8 mouse cellular contexts compared by ENCODE assay signal in the genomic region with DNA sequence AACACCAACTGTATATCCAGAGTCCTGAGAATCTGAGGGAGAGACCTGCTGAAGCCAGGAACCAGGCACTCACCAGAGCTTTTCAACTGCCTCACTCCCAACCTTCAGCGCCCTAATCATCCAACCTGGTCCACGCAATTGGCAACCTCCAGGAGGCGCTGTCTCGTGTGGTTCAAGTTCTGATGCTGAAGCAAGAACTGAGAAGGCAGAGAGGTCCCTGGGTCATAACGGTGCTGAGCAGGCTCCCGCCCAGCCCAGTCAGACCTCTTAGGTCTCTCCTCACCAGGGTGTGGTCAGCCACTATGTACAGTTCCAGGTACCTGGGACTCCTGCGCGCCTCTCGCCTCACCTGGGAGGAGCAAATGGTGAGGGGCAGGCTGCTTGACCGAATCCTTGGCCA. TPM values are rescaled to one million over a fixed set of nuclear protein-coding genes. Genes with fewer than 3 reads are reported as not detected.
A peak's percentile ranks its signal among the peaks of the same experiment; 100 is the strongest.
DNase-seq lines count a peak whose midpoint lies in the region; ATAC-seq lines count a peak whose summit lies in the region.

No protein-coding gene starts in this region.

- H3K9me3 ChIP-seq in intestine, embryonic 15.5 days = no peaks in the 10 kb centered on the region
- no peaks in the 10 kb centered on the region for H3K9me3 ChIP-seq in neural tube, embryonic 11.5 days (ENCODE audit: control insufficient read depth, low read length)

- WGBS in intestine, embryonic 15.5 days = 2% methylated on average over 10 of the region's 10 CpGs
- WGBS in neural tube, embryonic 11.5 days = 4% methylated on average over 10 of the region's 10 CpGs

- no peak overlapping the region for H3K9ac ChIP-seq in intestine, embryonic 15.5 days
- H3K9ac ChIP-seq in neural tube, embryonic 11.5 days (ENCODE audit: low read length) = no peak overlapping the region

- intact Hi-C loops in left cerebral cortex, postnatal 4 days (cut with DNase I) = no loop called here

- peak; percentile 51 for DNase-seq in left cerebral cortex, postnatal 4 days
- no peak for DNase-seq in left cerebral cortex, adult 8-10 months (ENCODE audit: low spot score in 2 of 2)
- peak; percentile 81 for DNase-seq in adrenal gland, postnatal 14 days
- peak; percentile 78 for DNase-seq in forelimb bud, embryonic 11.5 days (ENCODE audit: low read depth, low spot score)
- DNase-seq in lung, adult 18-20 months = peak; percentile 35 to 53
- peak; percentile 78 for DNase-seq in neural tube, embryonic 11.5 days (ENCODE audit: low spot score)
- no peak for DNase-seq in frontal cortex, postnatal 36 days (ENCODE audit: low spot score in 2 of 2)

- peak; percentile 41; the same call in 1 of the 2 replicates for ATAC-seq in intestine, embryonic 15.5 days
- no peak for ATAC-seq in neural tube, embryonic 11.5 days (ENCODE audit: insufficient read depth, low FRiP score, low TSS enrichment)

- H3K36me3 ChIP-seq in intestine, embryonic 15.5 days = no peaks in the 10 kb centered on the region
- H3K36me3 ChIP-seq in neural tube, embryonic 11.5 days (ENCODE audit: control insufficient read depth, insufficient read depth, low read length) = no peaks in the 10 kb centered on the region

- peaks cover 39% of the 10 kb centered on the region for H3K4me1 ChIP-seq in intestine, embryonic 15.5 days (replicated peaks)
- no peaks in the 10 kb centered on the region for H3K4me1 ChIP-seq in neural tube, embryonic 11.5 days (ENCODE audit: control insufficient read depth, insufficient read depth, low read length)

- no peak overlapping the region for H3K27ac ChIP-seq in intestine, embryonic 15.5 days
- no peak overlapping the region for H3K27ac ChIP-seq in neural tube, embryonic 11.5 days (ENCODE audit: low read depth, low read length)

- no peak overlapping the region for H3K4me3 ChIP-seq in intestine, embryonic 15.5 days (replicated peaks)
- H3K4me3 ChIP-seq in neural tube, embryonic 11.5 days (ENCODE audit: low read depth, low read length) = no peak overlapping the region

- peak overlapping the region; percentile 31; the same call in 1 of the 2 replicates for H3K4me2 ChIP-seq in intestine, embryonic 15.5 days (replicated peaks)
- peak overlapping the region; percentile 1; the same call in 1 of the 2 replicates for H3K4me2 ChIP-seq in neural tube, embryonic 11.5 days (ENCODE audit: low read depth)

- H3K27me3 ChIP-seq in intestine, embryonic 15.5 days (replicated peaks) = peaks cover 45% of the 10 kb centered on the region
- peaks cover 39% of the 10 kb centered on the region for H3K27me3 ChIP-seq in neural tube, embryonic 11.5 days (ENCODE audit: control insufficient read depth, insufficient read depth, low read length)

RNA-seq across cellular contexts. Expression of a gene that starts 8.0 kb away (rescaled TPM):
- 1 to 10 TPM; 1.0 to 1.4 TPM for total RNA-seq in left cerebral cortex, postnatal 4 days (2021)
- 1 to 10 TPM; 7.0 to 9.8 (median 9.0) TPM for total RNA-seq in left cerebral cortex, adult 8-10 months (2022)
- 4.4 and 4.5 TPM in 2 replicates for total RNA-seq in adrenal gland, postnatal 14 days (2021)
- polyA plus RNA-seq in intestine, embryonic 15.5 days (2015; fragmentation: Nextera tagmentation; extraction: Ambion mirVana) = 3.3 and 4.0 TPM in 2 replicates
- polyA plus RNA-seq in neural tube, embryonic 11.5 days (2014; fragmentation: Nextera tagmentation; extraction: Ambion mirVana) = 0.37 and 0.72 TPM in 2 replicates

RNA-seq across cellular contexts. Expression of a gene that starts 12.7 kb away (rescaled TPM):
- 10 to 100 TPM; 23.5 to 23.6 TPM for total RNA-seq in left cerebral cortex, postnatal 4 days (2021)
- total RNA-seq in left cerebral cortex, adult 8-10 months (2022) = 10 to 100 TPM; 52.6 to 58.6 (median 55.9) TPM
- total RNA-seq in adrenal gland, postnatal 14 days (2021) = 9.2 and 12.9 TPM in 2 replicates
- polyA plus RNA-seq in intestine, embryonic 15.5 days (2015; fragmentation: Nextera tagmentation; extraction: Ambion mirVana) = 8.8 and 9.6 TPM in 2 replicates
- polyA plus RNA-seq in neural tube, embryonic 11.5 days (2014; fragmentation: Nextera tagmentation; extraction: Ambion mirVana) = 5.5 and 7.4 TPM in 2 replicates

RNA-seq across cellular contexts. Expression of a gene that starts 30.9 kb away (rescaled TPM):
- under 1 TPM; 0.56 to 0.85 TPM for total RNA-seq in left cerebral cortex, postnatal 4 days (2021)
- total RNA-seq in left cerebral cortex, adult 8-10 months (2022) = under 1 TPM; 0.46 to 0.65 (median 0.64) TPM
- 2.3 and 8.2 TPM in 2 replicates for total RNA-seq in adrenal gland, postnatal 14 days (2021)
- 0.24 and 0.35 TPM in 2 replicates for polyA plus RNA-seq in intestine, embryonic 15.5 days (2015; fragmentation: Nextera tagmentation; extraction: Ambion mirVana)
- polyA plus RNA-seq in neural tube, embryonic 11.5 days (2014; fragmentation: Nextera tagmentation; extraction: Ambion mirVana) = 0.04 and 0.12 TPM in 2 replicates

Comparison
In these comparisons a context has a peak if more than half of its experiments do, and no peak if none do; other contexts are left out.
1. DNase-seq: peak in left cerebral cortex, postnatal 4 days (single experiment), adrenal gland, postnatal 14 days (single experiment), forelimb bud, embryonic 11.5 days (single experiment), lung, adult 18-20 months (2 of 2) and neural tube, embryonic 11.5 days (single experiment); none in left cerebral cortex, adult 8-10 months (0 of 2) and frontal cortex, postnatal 36 days (0 of 2).